Mouse (Mus musculus): Measurements from ENCODE around the gene Asgr2.
"Not testable (repeated sequence)": the region's sequence is repeated elsewhere in the genome, so short reads cannot be mapped to it uniquely, and the experiment has no call there.

The Asgr2 gene

GRCm38 (mm10) chr11:70091986-70092783 is at the start of gene Asgr2:
TSS of gene Asgr2 (plus strand) at chr11:70092644.
- DNase-seq, result no peak

DNA sequence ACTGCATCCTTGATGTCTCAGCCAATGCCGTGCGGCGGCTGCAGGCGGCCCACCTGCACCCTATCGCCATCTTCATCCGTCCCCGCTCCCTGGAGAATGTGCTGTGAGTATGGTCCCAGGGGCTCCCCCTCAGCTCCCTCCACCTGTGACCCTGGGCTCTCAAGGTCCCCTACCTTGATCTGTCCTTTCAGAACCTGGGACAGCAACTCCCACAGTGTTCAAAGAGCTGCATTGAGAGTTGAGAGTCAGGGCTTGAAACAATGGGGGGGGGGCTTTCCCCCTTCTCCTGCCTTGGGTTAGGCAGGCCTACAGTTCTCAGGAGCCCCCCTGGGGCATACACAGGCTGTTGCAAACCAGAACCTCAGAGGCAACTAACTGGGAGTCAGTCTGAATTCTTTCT is 48.8 kb upstream of the Asgr2 start:
- no peak for DNase-seq

DNA sequence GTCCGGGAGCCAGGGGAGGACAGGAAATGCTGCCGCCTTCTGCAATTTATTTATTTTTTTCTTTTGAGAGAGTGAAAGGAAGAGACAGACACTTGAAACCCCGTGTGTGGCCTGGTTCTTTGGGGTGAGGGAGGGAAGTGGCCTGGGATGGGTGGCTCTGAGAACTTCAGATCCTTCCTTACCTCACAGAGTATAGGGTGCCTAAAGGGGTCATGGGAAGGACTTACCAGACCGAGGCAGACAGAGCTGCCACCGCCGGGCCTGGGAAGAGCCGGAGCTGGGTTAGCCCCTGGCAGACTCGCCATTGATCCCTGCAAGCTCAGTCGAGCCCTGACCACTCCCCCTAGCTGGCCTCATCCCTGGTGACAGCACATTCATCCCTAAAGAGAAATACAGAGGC is 47.0 kb upstream of the Asgr2 start:
- DNase-seq, result peak; percentile 23

- no peak for DNase-seq
Observed at GRCm38 (mm10) chr11:70049366-70049765, 43.1 kb upstream of the Asgr2 start.

GRCm38 (mm10) chr11:70049816-70050215 is 42.6 kb upstream of the Asgr2 start:
- no peak for DNase-seq

DNA sequence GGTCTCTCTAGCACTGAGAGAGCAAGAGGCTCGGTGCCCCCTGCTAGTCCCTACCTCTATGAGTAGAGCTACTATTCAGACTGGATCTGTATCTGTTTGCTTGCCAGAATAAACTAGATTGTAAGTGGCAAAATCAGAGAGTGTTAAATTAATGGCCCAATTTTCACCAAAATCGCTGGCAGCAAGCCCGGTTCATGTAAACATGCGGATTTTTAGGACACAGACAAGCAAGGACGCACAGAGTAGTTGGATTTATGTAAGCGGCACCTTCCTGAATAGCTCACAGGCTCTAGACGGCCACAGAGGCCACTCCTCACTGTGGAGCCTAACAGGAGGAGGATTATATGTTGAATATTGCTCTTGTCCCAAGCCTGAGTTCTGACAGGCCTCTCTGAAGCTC is 39.3 kb upstream of the Asgr2 start:
- no peak for DNase-seq

GRCm38 (mm10) chr11:70053898-70054570 is 38.4 kb upstream of the Asgr2 start, which contains the start of gene Asgr1:
TSS of gene Asgr1 (plus strand) at chr11:70054085.
- DNase-seq, result no peak

DNA sequence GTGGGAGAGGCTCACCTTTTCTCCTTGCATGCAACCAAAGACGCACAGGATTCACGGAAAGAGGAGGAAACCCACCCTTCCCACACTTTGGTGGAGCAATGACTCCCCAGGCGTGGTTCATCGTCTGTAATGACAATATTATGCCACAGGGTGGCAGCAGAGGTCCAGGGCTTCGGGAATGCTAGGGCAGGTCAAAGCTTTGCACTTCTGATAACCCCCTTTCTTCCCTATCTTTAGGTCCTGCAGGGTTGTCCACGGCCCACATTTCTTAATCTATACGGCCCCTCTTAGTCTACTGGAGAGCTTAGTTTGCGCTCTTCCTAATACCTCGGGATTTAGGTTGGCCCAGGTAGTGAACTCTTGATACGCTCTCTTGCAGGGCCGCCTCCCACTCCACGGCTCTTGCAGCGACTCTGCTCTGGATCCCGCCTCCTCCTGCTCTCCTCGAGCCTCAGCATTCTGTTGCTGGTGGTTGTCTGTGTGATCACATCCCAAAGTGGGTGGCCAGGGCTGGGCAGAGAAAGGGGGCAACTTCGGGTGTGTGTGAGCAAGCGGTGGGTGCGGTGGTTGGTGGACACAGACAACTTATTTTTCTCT is 36.7 kb upstream of the Asgr2 start:
- DNase-seq, result peak; percentile 78

DNA sequence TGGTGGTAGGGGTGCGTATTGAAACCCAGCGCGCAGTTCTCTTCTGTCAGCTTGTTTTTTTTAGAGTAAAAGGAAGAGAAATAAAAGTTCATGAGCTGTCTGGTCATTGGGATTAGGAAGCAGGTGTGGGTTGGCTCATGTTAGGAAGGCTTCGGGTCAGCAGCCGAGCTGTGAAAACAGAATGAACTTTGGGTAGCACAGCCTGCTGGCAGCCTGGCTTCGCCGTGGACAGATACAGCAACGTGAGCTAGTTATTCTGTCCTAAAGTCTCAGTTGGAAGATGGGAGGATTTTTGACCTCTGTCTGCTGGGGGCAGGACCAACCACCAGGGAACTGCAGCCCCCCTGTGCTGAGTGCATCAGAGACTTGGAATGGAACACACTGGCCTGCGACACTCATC is 34.6 kb upstream of the Asgr2 start:
- no peak for DNase-seq

GRCm38 (mm10) chr11:70059930-70060329 is 32.5 kb upstream of the Asgr2 start:
- no peak for DNase-seq

DNA sequence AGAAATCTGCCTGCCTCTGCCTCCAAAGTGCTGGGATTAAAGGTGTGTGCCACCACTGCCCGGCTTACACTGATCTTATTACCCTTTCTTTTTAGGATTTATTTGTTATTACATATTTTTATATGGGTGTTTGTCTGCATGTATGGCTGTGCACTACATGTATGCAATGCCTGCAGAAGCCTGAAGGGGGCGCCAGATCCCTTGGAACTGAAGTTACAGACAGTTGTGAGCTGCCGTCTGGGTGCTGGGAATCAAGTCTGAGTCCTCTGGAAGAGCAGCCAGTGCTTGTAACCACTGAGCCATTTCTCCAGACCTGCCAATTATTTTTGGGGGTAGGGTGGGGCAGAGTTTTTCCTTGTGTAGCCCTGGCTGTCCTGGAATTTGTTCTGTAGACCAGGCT is 29.4 kb upstream of the Asgr2 start:
- no peak for DNase-seq

- DNase-seq, result no peak
Observed at GRCm38 (mm10) chr11:70066701-70067100, 25.7 kb upstream of the Asgr2 start.

DNA sequence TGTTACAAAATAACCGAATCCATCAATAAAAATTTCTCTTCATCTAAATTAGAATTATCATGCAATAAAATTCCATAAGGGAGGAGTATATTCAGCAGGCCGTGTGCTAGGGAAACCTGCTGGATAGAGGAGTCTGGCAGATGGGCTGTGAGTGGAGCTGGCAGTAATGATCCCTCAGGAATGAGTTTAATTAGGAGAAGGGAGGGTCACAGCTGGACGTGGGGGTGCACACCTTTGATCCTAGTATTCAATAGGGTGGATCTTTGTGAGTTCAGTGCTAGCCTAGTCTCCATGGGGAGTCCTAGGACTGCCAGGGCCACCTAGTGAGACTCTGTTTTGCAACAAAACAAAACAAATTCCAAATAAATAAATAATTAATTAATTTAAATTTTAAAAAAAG is 24.2 kb upstream of the Asgr2 start:
- DNase-seq, result no peak

DNA sequence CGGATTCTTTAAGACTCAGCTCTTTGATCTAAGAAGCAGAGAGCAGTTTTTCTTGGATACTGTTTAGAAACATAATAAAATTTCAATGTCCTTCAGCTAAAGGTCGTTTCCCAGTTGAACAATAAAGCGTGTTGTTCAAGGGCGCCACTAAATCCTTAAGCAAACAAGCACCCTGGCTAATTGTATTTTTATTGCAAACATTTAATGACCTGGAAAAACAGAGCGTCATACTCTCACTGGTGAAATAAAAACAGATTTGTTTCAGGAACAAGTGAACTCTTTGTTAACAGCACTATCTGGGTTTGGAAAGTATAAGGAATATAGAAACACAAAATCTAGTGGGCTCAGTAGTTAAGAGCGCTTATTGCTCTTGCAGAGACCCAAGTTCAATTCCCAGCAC is 22.4 kb upstream of the Asgr2 start:
- no peak for DNase-seq

DNA sequence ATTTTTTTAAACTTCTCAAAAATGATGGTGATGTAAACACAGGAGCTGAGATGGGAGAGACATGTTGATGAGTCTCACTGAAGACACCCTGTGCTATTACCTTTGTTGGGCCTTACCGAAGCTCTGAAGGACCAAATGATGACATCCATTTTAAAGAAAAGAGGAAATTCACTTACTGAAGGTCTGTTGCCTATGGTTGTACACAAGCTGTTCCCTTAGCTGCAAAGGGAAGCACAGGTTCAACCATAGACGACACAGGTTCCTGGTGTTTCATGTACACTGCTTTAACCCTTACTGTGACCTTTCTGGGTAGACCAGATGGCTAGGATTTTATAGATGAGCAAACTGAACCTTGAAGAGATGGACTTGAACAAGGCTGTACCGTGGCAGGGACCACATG is 21.8 kb upstream of the Asgr2 start:
- not testable (repeated sequence) for DNase-seq

DNA sequence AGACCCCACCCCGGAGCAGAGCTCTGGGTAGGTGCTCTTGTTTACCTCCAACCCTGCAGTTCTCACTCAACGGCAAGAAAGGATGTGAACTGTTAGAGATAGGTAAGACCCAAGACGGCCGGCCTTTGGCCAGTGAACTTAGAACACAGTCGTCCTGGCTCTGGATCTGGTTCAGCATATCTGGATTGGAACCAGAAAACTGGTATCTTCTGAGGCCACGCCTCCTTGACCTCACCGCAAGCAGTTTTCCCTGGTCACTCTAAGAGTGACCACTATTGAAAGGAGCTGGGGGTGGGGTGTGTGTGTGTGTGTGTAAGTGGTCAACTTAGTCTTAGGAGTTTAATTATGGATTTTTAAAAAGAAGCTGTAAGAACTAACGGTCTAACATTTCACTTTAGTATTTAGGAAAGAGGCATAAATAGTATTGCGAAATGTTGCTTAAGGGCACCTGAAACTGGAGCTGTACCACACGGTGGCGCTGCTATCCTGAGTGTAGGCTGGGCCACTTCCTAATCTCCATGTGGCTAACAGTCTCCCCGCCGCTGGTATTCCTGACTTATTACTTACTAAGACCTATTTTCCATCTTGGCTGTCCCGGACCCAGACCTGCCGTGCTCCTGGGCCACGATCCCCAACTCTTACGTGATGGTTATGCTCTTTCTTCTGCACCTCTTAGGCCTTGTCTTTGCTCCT is 17.9 kb upstream of the Asgr2 start:
- DNase-seq, result peak; percentile 90

GRCm38 (mm10) chr11:70075581-70075980 is 16.9 kb upstream of the Asgr2 start:
- no peak for DNase-seq

DNA sequence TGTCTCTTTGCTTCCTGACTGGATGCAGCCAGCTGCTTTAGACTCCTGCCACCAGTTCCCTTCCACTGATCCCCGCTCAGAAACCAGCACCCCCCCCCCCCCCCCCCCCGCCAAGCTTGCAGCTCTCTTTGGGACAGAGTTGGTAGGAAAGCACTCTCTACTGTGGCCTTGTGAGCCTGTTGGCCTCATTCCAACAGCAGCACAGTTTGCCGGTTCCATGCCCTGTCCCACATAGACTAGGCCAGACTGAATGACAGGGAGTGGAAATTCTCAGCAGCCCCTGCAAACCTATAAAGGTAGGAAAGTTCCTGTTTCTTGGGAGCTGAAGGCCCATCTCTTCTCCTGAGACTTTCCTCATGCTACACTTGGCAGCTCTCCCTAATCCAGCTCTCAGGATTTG is 15.0 kb upstream of the Asgr2 start:
- no peak for DNase-seq

DNA sequence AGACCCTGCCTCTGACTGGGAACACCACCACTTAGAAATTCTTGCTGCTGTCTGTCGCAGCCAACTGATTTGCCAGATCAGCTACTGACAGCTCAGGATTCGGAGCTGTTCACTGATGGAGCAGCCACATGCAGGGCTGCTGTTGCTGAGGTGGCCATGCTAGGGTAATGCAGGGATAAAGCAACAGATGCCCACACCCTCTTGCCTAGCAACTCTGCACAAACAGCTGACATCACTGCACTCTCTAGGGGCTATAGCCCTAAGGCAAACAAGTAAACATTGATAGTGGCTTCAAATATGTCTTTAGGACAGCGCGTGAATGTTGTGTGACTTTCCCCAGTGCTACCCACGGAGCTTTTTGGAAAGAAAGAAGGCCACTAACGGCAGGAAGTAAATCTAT is 13.3 kb upstream of the Asgr2 start:
- no peak for DNase-seq

DNA sequence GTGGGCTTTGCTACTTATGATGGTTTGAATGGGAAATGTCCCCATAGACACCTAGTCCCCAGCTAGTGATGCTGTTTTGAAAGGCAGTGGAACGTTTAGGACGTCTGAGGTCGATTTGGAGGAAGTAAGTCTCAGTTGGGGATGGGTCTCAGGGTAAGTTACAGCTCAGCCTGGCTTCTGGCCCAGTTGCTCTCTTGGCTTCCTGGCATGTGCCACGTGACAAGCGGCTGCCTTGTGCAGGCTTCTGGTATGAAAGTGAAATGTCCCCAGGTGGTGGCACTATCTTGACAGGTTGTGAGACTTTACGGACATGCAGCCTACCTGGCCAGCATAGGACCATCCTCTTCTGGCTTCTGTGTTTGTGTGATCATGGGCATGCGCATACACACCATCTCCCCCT is 12.5 kb upstream of the Asgr2 start:
- DNase-seq, result no peak

DNA sequence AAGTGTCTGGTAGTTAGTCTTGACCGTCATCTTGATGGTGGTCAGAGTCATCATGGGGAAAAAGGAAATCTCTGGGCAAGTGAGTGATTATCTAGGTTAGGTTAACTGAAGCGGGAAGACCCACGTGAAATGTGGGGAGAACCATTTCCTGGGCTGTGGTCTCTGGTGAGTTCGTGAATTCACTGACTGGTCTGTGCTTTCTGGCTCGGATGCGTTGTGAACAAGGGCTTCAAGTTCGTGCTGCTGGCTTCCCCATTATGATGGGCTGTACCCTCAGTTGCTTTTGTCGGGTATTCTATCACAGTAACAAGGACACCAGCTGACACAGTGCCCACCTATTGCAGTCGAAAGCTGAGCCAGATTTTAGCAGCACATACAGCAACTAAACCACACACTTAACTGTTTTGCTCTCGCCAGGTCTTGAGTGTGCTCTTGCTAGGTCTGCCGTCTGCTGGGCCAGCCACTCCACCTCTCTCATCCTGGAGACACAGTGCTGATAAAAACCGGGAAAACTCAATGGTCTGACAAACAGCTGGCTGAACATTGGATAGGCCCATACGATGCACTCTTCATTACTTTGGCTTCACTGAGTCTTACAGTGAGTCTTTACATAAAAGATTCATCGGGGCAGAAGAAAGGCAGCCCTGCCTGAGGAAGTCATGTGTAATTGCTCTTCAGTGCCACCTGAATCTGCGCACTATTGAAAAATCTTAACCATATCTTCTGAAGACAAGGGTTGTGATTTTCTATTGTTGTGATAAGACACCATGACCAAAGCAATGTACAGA is 11.4 kb upstream of the Asgr2 start:
- DNase-seq, result no peak

GRCm38 (mm10) chr11:70084563-70084962 is 7.9 kb upstream of the Asgr2 start:
- no peak for DNase-seq

DNA sequence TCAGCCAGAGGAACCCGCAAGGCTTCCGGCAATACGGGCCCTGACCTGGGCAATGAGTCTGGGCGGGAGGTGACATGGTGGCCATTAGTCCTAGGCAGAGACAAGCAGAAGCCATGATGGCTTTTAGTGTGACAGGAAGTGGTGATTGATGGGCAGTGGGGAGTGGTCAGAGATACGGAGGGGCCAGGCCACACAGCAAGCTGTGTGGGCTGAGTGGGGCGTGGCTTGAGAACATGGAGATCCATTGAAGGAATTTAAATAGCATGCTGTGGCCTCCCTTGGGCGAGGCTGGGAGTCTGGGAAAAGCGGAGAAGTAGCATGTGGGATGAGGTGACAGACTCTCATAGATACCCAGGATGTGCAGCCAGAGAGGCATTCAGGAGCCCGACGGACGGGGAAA is 5.0 kb downstream of the Asgr2 start:
- peak; percentile 13 for DNase-seq

Data from embryo, embryonic 11 days (tissue).